Mouse (Mus musculus) heart, adult 8-10 months (tissue): ENCODE results near the gene Slc35d2. TPM values are rescaled to one million over a fixed set of nuclear protein-coding genes. Genes with fewer than 3 reads are reported as not detected.
A peak's percentile ranks its signal among the peaks of the same experiment; 100 is the strongest.

Source experiments
- DNase-seq: peaks from one replicate; pipeline ENCODE4 v3.0.0; 2022; ENCODE audit warnings: low spot score
- total RNA-seq, 4 experiments: library from RNA; stranded (reverse); gene quantifications; 2 replicates each; pipeline ENCODE4 v1.2.4; 2022

Gene Slc35d2
- 1 to 10 TPM; 1.2 to 1.8 (median 1.5) TPM for total RNA-seq

- peak; percentile 67 for DNase-seq
These were observed at the start of gene Slc35d2 for GRCm38 (mm10) chr13:64128858-64129615. Slc35d2 (minus strand) TSS chr13:64129368.

- DNase-seq = no peak
These were observed 48.8 kb upstream of the Slc35d2 start for GRCm38 (mm10) chr13:64178000-64178399.

GRCm38 (mm10) chr13:64169746-64170145, 40.6 kb upstream of the Slc35d2 start:
- DNase-seq = no peak

GRCm38 (mm10) chr13:64163147-64163715, 34.1 kb upstream of the Slc35d2 start:
- no peak for DNase-seq

GRCm38 (mm10) chr13:64162626-64163025, 33.5 kb upstream of the Slc35d2 start:
- DNase-seq = no peak

- no peak for DNase-seq
These were observed 32.9 kb upstream of the Slc35d2 start for GRCm38 (mm10) chr13:64161916-64162611.

GRCm38 (mm10) chr13:64161548-64161915, 32.4 kb upstream of the Slc35d2 start, which contains the start of gene Habp4:
Habp4 (plus strand) TSS chr13:64161824.
- peak; percentile 98 for DNase-seq

- no peak for DNase-seq
These were observed 27.8 kb upstream of the Slc35d2 start for GRCm38 (mm10) chr13:64156966-64157365.

GRCm38 (mm10) chr13:64155171-64155571, 26.0 kb upstream of the Slc35d2 start:
- peak; percentile 20 for DNase-seq

- no peak for DNase-seq
These were observed 25.5 kb upstream of the Slc35d2 start for GRCm38 (mm10) chr13:64154651-64155050.

- DNase-seq = peak; percentile 59
These were observed 24.6 kb upstream of the Slc35d2 start for GRCm38 (mm10) chr13:64153751-64154267.

- peak; percentile 98 for DNase-seq
These were observed 24.0 kb upstream of the Slc35d2 start, which contains the start of gene Zfp367 for GRCm38 (mm10) chr13:64153083-64153682. Zfp367 (minus strand) TSS chr13:64153202.

- DNase-seq = no peak
These were observed 23.5 kb upstream of the Slc35d2 start for GRCm38 (mm10) chr13:64152671-64153082.

GRCm38 (mm10) chr13:64152241-64152669, 23.1 kb upstream of the Slc35d2 start:
- DNase-seq = peak; percentile 76

GRCm38 (mm10) chr13:64150121-64150520, 21.0 kb upstream of the Slc35d2 start:
- DNase-seq = no peak

GRCm38 (mm10) chr13:64129616-64130375, 628 bp upstream of the Slc35d2 start:
- peak; percentile 54 for DNase-seq

GRCm38 (mm10) chr13:64126316-64126715, 2.9 kb downstream of the Slc35d2 start:
- no peak for DNase-seq

- DNase-seq = no peak
These were observed 4.3 kb downstream of the Slc35d2 start for GRCm38 (mm10) chr13:64124886-64125285.

- no peak for DNase-seq
These were observed 5.5 kb downstream of the Slc35d2 start for GRCm38 (mm10) chr13:64123491-64124188.

GRCm38 (mm10) chr13:64120760-64121159, 8.4 kb downstream of the Slc35d2 start:
- DNase-seq = no peak
